Mouse (Mus musculus): ENCODE data around the gene Hsd3b5. TPM values are rescaled to one million over a fixed set of nuclear protein-coding genes. Genes with fewer than 3 reads are reported as not detected.
"Not testable (repeated sequence)": the region's sequence is repeated elsewhere in the genome, so short reads cannot be mapped to it uniquely, and the experiment has no call there.

Hsd3b5 gene
- not detected for total RNA-seq (2021)
- long read RNA-seq, experiment 1: 0 reads
- long read RNA-seq, experiment 2: 0 reads

GRCm38 (mm10) chr3:98630152-98630551 lies at the start of gene Hsd3b5:
Gene Hsd3b5, minus strand, starts transcription at chr3:98630252.
- DNase-seq (ENCODE audit: low spot score): no peak

GRCm38 (mm10) chr3:98635145-98635544 lies 5.1 kb upstream of the Hsd3b5 start:
- DNase-seq (ENCODE audit: low spot score): no peak

GRCm38 (mm10) chr3:98629633-98630032 lies 419 bp downstream of the Hsd3b5 start:
- no peak for DNase-seq (ENCODE audit: low spot score)

- DNase-seq (ENCODE audit: low spot score): not testable (repeated sequence)
Measured at GRCm38 (mm10) chr3:98616786-98617185, 13.3 kb downstream of the Hsd3b5 start.

GRCm38 (mm10) chr3:98616244-98616643 lies 13.8 kb downstream of the Hsd3b5 start:
- DNase-seq (ENCODE audit: low spot score): not testable (repeated sequence)

- peak; percentile 1 for DNase-seq (ENCODE audit: low spot score)
Measured at GRCm38 (mm10) chr3:98614406-98614927, 15.6 kb downstream of the Hsd3b5 start.

- no peak for DNase-seq (ENCODE audit: low spot score)
Measured at GRCm38 (mm10) chr3:98613963-98614362, 16.1 kb downstream of the Hsd3b5 start.

- not testable (repeated sequence) for DNase-seq (ENCODE audit: low spot score)
Measured at GRCm38 (mm10) chr3:98613540-98613939, 16.5 kb downstream of the Hsd3b5 start.

- no peak for DNase-seq (ENCODE audit: low spot score)
Measured at GRCm38 (mm10) chr3:98588707-98589106, 41.3 kb downstream of the Hsd3b5 start, which contains the start of gene Gm10681. Gene Gm10681, minus strand, starts transcription at chr3:98588807.

- DNase-seq (ENCODE audit: low spot score): no peak
Measured at GRCm38 (mm10) chr3:98587721-98588120, 42.3 kb downstream of the Hsd3b5 start.

- not testable (repeated sequence) for DNase-seq (ENCODE audit: low spot score)
Measured at GRCm38 (mm10) chr3:98582622-98583021, 47.4 kb downstream of the Hsd3b5 start.

- not testable (repeated sequence) for DNase-seq (ENCODE audit: low spot score)
Measured at GRCm38 (mm10) chr3:98582202-98582601, 47.9 kb downstream of the Hsd3b5 start.

- DNase-seq (ENCODE audit: low spot score): peak; percentile 4
Measured at GRCm38 (mm10) chr3:98581024-98581423, 49.0 kb downstream of the Hsd3b5 start.

Other genes starting within 250 kb of the Hsd3b5 start
- gene Zfp697, start 247.8 kb downstream of the Hsd3b5 start, total RNA-seq (2021): 1 to 10 TPM in 1 of 2 experiments, under 1 TPM in 1; 0.78 to 2.0 TPM
- not detected for gene Gm4450, start 173.1 kb downstream of the Hsd3b5 start, total RNA-seq (2021)
- not detected for gene Hsd3b4, start 119.7 kb downstream of the Hsd3b5 start, total RNA-seq (2021)
- under 1 TPM in 1 of 2 experiments, not detected in 1; 0.14 TPM for gene Gm10681, start 41.4 kb downstream of the Hsd3b5 start, total RNA-seq (2021)
- not detected for gene Hsd3b2, start 94.3 kb upstream of the Hsd3b5 start, total RNA-seq (2021)
- not detected for gene Hsd3b3, start 132.9 kb upstream of the Hsd3b5 start, total RNA-seq (2021)
- gene Hsd3b6, start 184.2 kb upstream of the Hsd3b5 start, total RNA-seq (2021): not detected
- gene Hsd3b1, start 229.5 kb upstream of the Hsd3b5 start, total RNA-seq (2021): under 1 TPM in 1 of 2 experiments, not detected in 1; 0.18 TPM

All from gastrocnemius, adult 18-20 months (tissue).